Mouse (Mus musculus): ENCODE data around the gene Mettl7b.
A peak's percentile ranks its signal among the peaks of the same experiment; 100 is the strongest.

Mettl7b gene

DNA sequence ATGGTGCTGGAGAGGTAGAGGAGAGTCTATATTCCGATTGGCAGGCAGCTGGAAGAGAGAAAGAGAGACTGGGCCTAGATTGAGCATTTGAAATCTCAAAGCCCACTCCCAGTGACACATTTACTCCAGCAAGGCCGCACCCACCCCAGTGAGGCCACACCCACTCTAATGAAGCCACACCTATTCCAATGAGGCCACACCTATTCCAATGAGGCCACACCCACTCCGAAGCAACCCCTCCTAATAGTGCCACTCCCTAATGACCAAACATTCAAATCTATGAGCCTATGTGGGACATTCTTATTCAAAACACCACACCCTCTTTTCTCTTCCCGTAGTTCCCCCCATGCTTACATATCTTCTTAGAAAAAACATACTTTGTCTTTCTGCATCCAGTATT, 13.3 kb downstream of the Mettl7b start:
- DNase-seq (ENCODE audit: low read depth, low spot score) = no peak

GRCm38 (mm10) chr10:128945675-128946074, 15.1 kb downstream of the Mettl7b start:
- no peak for DNase-seq (ENCODE audit: low read depth, low spot score)

GRCm38 (mm10) chr10:128940475-128941061, 20.2 kb downstream of the Mettl7b start:
- no peak for DNase-seq (ENCODE audit: low read depth, low spot score)

DNA sequence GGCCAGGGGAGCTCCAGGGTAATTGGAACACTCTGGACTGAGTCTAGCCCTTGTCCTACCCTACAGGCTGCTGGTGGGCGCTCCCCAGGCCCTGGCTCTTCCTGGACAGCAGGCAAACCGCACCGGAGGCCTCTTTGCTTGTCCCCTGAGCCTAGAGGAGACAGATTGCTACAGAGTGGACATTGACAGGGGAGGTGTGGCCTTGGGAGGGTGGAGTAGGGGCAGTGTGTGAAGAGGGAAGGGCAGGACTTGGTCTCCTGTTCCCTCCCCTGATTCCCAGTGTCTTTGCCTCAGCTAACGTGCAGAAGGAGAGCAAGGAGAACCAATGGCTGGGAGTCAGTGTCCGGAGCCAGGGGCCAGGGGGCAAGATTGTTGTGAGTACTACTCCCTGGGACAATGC, 21.8 kb downstream of the Mettl7b start:
- no peak for DNase-seq (ENCODE audit: low read depth, low spot score)

DNA sequence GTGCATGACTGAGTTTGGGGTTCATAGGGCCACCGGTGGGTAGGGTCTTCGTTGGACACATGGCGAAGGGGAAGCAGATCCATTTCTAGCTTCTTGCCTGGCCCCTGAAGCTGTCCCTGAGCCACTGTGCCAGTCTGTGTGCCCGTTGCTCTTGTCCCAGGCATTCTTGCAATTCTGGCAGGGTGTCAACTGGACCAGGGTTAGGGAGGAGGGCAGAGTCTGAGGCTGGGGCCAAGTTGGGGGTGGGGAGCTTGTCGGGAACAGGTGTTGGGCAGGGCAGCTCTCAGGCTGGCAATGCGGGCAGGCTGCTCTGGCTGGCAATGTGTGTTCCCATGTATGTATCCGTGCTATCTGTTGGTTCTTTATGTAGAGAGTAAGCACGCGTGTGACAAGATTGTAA, 22.3 kb downstream of the Mettl7b start:
- no peak for DNase-seq (ENCODE audit: low read depth, low spot score)

- DNase-seq (ENCODE audit: low read depth, low spot score) = no peak
These were observed 22.9 kb downstream of the Mettl7b start for GRCm38 (mm10) chr10:128937756-128938390.

- DNase-seq (ENCODE audit: low read depth, low spot score) = no peak
These were observed 24.9 kb downstream of the Mettl7b start for GRCm38 (mm10) chr10:128935826-128936440.

GRCm38 (mm10) chr10:128934997-128935787, 25.6 kb downstream of the Mettl7b start:
- no peak for DNase-seq (ENCODE audit: low read depth, low spot score)

DNA sequence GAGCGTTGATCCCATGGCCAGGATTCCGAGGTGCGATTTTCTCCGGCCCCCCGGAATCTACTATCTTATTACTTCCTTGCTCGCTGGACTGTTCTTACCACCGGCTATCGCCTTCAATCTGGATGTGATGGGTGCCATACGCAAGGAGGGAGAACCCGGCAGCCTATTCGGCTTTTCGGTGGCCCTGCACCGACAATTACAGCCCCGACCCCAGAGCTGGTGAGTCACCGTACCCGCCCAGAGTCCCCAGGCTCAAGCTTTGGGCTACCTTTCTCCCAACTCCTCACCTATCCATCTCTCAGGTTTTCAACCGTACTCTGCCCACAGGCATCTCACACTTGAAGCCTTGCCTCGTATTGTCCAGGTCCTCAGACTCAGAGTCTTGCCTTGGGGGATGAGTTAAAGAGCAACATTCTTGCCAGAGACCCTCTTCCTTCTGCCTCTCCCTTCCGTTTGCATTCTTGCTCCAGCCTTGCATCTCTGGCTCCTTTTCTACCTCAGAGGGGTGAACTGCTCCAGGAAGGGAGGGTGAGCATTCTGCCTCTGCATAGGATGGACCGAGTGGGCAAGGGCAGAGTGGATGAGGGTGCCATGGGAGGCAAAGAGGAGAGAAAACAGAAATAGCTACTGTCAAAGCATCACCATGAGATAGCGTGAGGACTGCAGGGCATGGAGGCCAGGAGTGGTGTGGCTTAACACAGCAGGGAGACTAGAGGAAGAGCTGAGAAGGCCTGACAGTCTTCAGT, 26.6 kb downstream of the Mettl7b start:
- no peak for DNase-seq (ENCODE audit: low read depth, low spot score)

GRCm38 (mm10) chr10:128933574-128933973, 27.2 kb downstream of the Mettl7b start, which contains the start of gene Itga7:
Gene Itga7 (plus strand): TSS chr10:128933818.
- DNase-seq (ENCODE audit: low read depth, low spot score) = no peak

DNA sequence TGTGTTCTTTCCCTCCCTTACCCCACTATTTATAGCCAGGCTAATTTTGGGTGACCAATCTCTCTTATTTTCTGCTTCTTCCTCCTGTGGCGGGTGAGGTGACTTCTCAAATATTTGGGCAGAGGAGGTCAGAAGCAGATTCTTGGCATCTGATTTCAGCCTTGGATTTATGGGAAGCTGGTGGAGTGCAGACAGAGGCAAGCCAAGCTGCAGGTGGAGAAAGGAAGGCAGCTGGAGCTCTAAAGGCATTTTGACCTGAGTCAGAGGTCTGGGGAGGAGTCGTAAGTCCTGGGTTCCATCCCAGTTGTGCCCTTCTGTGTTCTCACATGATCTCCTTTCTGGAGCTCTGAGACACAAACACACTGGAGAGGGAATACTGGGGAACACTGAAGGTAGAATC, 29.3 kb downstream of the Mettl7b start:
- no peak for DNase-seq (ENCODE audit: low read depth, low spot score)

- no peak for DNase-seq (ENCODE audit: low read depth, low spot score)
These were observed 31.0 kb downstream of the Mettl7b start for GRCm38 (mm10) chr10:128929638-128930378.

DNA sequence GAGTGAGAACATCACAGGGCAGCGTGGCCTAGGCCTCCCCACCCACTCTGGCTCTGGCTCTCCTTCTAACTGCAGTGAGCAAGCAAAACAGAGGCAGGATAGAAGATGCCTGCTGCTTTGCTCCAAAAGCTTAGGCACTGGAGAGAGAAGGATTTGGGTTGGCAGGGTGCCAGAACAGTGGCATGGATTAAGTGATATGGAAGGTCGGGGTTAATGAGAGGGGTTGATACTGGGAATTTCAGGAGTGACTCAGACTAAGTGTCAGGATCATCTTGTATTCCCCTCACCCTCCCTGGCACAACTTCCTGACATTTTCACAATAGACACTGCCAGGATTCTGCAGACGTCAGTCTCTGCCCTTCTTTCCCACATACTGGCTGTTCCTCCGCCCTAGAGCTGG, 32.4 kb downstream of the Mettl7b start:
- no peak for DNase-seq (ENCODE audit: low read depth, low spot score)

DNA sequence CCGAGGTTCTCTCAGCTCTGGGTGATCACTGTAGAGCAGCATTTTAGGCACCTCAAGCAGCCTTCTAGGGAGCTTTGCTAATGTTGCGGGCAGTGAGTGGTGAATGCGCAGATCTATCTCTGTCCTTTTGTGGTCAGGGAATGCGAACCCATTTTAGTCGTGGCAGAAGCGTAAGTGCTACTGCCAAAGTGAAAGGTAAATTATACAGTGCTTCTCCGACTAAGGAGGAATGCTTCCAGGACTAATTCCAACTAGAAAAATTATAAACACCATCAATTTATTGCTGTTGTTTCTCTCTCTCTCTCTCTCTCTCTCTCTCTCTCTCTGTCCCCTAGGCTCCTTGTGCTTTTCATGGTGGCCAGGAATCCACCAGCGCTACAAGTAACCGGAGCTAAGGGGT, 36.9 kb downstream of the Mettl7b start, which contains the start of gene Bloc1s1:
TSS of gene Bloc1s1 (minus strand) at position 101 of the 400 bp plus-strand sequence.
- no peak for DNase-seq (ENCODE audit: low read depth, low spot score)

DNA sequence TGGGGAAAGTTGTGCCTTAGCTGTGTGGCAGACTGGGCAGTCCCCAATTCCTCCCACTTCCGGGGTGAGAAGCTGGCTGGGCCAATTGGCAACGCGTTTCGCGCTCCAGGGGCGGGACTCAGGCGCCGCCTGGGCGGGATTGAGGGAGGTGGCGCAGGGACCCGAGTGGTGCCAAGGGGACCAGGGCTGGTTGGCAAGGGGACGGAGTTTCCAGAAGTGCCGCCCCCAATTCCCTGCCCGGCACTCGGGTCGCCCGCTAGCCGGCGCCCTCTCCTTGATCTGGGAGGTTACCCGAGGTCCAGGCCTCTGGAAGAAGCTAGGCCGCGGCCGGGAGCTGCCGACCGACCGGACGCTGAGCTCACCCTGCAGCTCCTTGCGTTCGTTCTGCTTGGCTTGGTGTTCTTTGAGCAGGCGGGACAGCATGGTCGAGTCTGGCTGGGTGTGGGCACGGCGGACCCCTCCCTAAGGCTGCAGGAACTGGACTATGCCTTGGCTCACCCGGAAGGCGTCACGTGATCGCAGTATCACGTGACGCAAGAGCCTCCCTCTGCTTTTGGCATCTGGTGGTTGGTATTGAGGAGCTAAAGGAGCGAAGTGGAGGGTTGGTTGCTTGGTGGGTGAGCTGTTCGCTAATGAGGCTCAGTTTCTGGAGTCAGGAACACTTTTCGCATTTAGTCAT, 37.6 kb downstream of the Mettl7b start:
- DNase-seq (ENCODE audit: low read depth, low spot score) = peak; percentile 86

DNA sequence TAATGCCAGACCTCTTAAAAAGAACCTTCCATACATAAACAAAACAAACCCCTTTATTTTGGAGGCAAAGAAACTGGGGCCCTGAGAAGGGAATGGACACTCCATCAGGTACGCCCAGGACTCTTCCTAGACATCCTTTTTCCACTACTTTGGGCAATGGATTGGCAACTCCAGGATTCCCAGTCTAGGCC, 38.1 kb downstream of the Mettl7b start, which contains the start of gene Rdh5:
TSS of gene Rdh5 (minus strand) at position 67 of the 191 bp plus-strand sequence.
- no peak for DNase-seq (ENCODE audit: low read depth, low spot score)

- no peak for DNase-seq (ENCODE audit: low read depth, low spot score)
These were observed 38.6 kb downstream of the Mettl7b start for GRCm38 (mm10) chr10:128921883-128922821.

- no peak for DNase-seq (ENCODE audit: low read depth, low spot score)
These were observed 39.5 kb downstream of the Mettl7b start for GRCm38 (mm10) chr10:128921251-128921650.

GRCm38 (mm10) chr10:128920736-128921161, 40.0 kb downstream of the Mettl7b start:
- no peak for DNase-seq (ENCODE audit: low read depth, low spot score)

Measured in brain, embryonic 18.5 days (tissue).